Mouse (Mus musculus): ENCODE measurements at regions not wholly inside any gene's neighbourhood (a gene's known extent, or its start where the extent isn't known, plus 50 kb on each side); places are given as distances from the start of the nearest gene placed in this dataset. TPM values are rescaled to one million over a fixed set of nuclear protein-coding genes. Genes with fewer than 3 reads are reported as not detected.
"Not testable (repeated sequence)": the region's sequence is repeated elsewhere in the genome, so short reads cannot be mapped to it uniquely, and the experiment has no call there.

GRCm38 (mm10) chr9:104407011-104407410 lies 69.5 kb upstream of the Acpp start:
- H3K4me1 ChIP-seq (ENCODE audit: control insufficient read depth, insufficient read depth, low read length) = no peaks in the 10 kb centered on the region; the same call in 1 of the 2 replicates
- no peak overlapping the region for H3K27ac ChIP-seq (ENCODE audit: low read depth, low read length)
- H3K27me3 ChIP-seq (ENCODE audit: control insufficient read depth, insufficient read depth, low read length) = peaks cover 3% of the 10 kb centered on the region; the same call in 1 of the 2 replicates
- 63% methylated on average over 2 of the region's 2 CpGs for WGBS
- DNase-seq (ENCODE audit: low spot score, missing footprints) = no peak
- no peak overlapping the region for H3K4me2 ChIP-seq
- no peak for ATAC-seq (ENCODE audit: low FRiP score)
- H3K4me3 ChIP-seq (ENCODE audit: low read depth, low read length) = no peak overlapping the region
- H3K36me3 ChIP-seq (ENCODE audit: control insufficient read depth, insufficient read depth, low read length) = no peaks in the 10 kb centered on the region
- no peak overlapping the region for H3K9ac ChIP-seq (ENCODE audit: low read length)
- H3K9me3 ChIP-seq (ENCODE audit: control insufficient read depth, low read length) = no peaks in the 10 kb centered on the region

GRCm38 (mm10) chr9:104406491-104406890 lies 68.9 kb upstream of the Acpp start:
- 82% methylated on average over 7 of the region's 7 CpGs for WGBS
- DNase-seq (ENCODE audit: low spot score, missing footprints) = no peak
- Histone ChIP-seq H3K9ac (ENCODE audit: low read length) (no peak overlapping the region), H3K4me1 (ENCODE audit: control insufficient read depth, insufficient read depth, low read length) (no peaks in the 10 kb centered on the region; the same call in 1 of the 2 replicates), H3K36me3 (ENCODE audit: control insufficient read depth, insufficient read depth, low read length) (no peaks in the 10 kb centered on the region), H3K4me2 (no peak overlapping the region), H3K27ac (ENCODE audit: low read depth, low read length) (no peak overlapping the region), H3K4me3 (ENCODE audit: low read depth, low read length) (no peak overlapping the region), H3K9me3 (ENCODE audit: control insufficient read depth, low read length) (no peaks in the 10 kb centered on the region), H3K27me3 (ENCODE audit: control insufficient read depth, insufficient read depth, low read length) (peaks cover 3% of the 10 kb centered on the region; the same call in 1 of the 2 replicates)
- no peak for ATAC-seq (ENCODE audit: low FRiP score)

- Histone ChIP-seq H3K27ac (ENCODE audit: low read depth, low read length) (no peak overlapping the region), H3K4me2 (no peak overlapping the region), H3K4me3 (ENCODE audit: low read depth, low read length) (no peak overlapping the region), H3K36me3 (ENCODE audit: control insufficient read depth, insufficient read depth, low read length) (no peaks in the 10 kb centered on the region), H3K4me1 (ENCODE audit: control insufficient read depth, insufficient read depth, low read length) (no peaks in the 10 kb centered on the region), H3K9ac (ENCODE audit: low read length) (no peak overlapping the region), H3K9me3 (ENCODE audit: control insufficient read depth, low read length) (no peaks in the 10 kb centered on the region), H3K27me3 (ENCODE audit: control insufficient read depth, insufficient read depth, low read length) (no peaks in the 10 kb centered on the region)
- ATAC-seq (ENCODE audit: low FRiP score) = no peak
- WGBS = 63% methylated on average over 1 of the region's 1 CpGs
- DNase-seq (ENCODE audit: low spot score, missing footprints) = no peak
Measured at GRCm38 (mm10) chr9:104403863-104404262, 66.3 kb upstream of the Acpp start.

- H3K4me1 ChIP-seq (ENCODE audit: control insufficient read depth, insufficient read depth, low read length) = no peaks in the 10 kb centered on the region
- WGBS = 78% methylated on average over 4 of the region's 4 CpGs
- no peak overlapping the region for H3K4me2 ChIP-seq
- H3K4me3 ChIP-seq (ENCODE audit: low read depth, low read length) = no peak overlapping the region
- no peaks in the 10 kb centered on the region for H3K9me3 ChIP-seq (ENCODE audit: control insufficient read depth, low read length)
- H3K27ac ChIP-seq (ENCODE audit: low read depth, low read length) = no peak overlapping the region
- no peak for ATAC-seq (ENCODE audit: low FRiP score)
- no peaks in the 10 kb centered on the region for H3K27me3 ChIP-seq (ENCODE audit: control insufficient read depth, insufficient read depth, low read length)
- no peaks in the 10 kb centered on the region for H3K36me3 ChIP-seq (ENCODE audit: control insufficient read depth, insufficient read depth, low read length)
- peak; percentile 45 for DNase-seq (ENCODE audit: low spot score, missing footprints)
- no peak overlapping the region for H3K9ac ChIP-seq (ENCODE audit: low read length)
Measured at GRCm38 (mm10) chr9:104401673-104402072, 64.1 kb upstream of the Acpp start.

GRCm38 (mm10) chr9:104399927-104400326 lies 62.4 kb upstream of the Acpp start:
- 92% methylated on average over 1 of the region's 1 CpGs for WGBS

GRCm38 (mm10) chr9:104398484-104398883 lies 60.9 kb upstream of the Acpp start:
- not testable (repeated sequence) for H3K9ac ChIP-seq (ENCODE audit: low read length); H3K9me3 ChIP-seq (ENCODE audit: control insufficient read depth, low read length); H3K27me3 ChIP-seq (ENCODE audit: control insufficient read depth, insufficient read depth, low read length); H3K4me1 ChIP-seq (ENCODE audit: control insufficient read depth, insufficient read depth, low read length); H3K27ac ChIP-seq (ENCODE audit: low read depth, low read length); H3K4me2 ChIP-seq; H3K4me3 ChIP-seq (ENCODE audit: low read depth, low read length); H3K36me3 ChIP-seq (ENCODE audit: control insufficient read depth, insufficient read depth, low read length); DNase-seq (ENCODE audit: low spot score, missing footprints); ATAC-seq (ENCODE audit: low FRiP score)
- 84% methylated on average over 4 of the region's 4 CpGs for WGBS

More at GRCm38 (mm10) chr9:104399927-104400326, 62.4 kb upstream of the Acpp start:
- ATAC-seq (ENCODE audit: low FRiP score) (no peak), DNase-seq (ENCODE audit: low spot score, missing footprints) (peak; percentile 2)
- H3K9ac ChIP-seq (ENCODE audit: low read length) = no peak overlapping the region
- no peaks in the 10 kb centered on the region for H3K9me3 ChIP-seq (ENCODE audit: control insufficient read depth, low read length)
- no peak overlapping the region for H3K4me2 ChIP-seq
- H3K4me3 ChIP-seq (ENCODE audit: low read depth, low read length) = no peak overlapping the region
- no peaks in the 10 kb centered on the region for H3K36me3 ChIP-seq (ENCODE audit: control insufficient read depth, insufficient read depth, low read length)
- H3K27me3 ChIP-seq (ENCODE audit: control insufficient read depth, insufficient read depth, low read length) = no peaks in the 10 kb centered on the region
- no peaks in the 10 kb centered on the region for H3K4me1 ChIP-seq (ENCODE audit: control insufficient read depth, insufficient read depth, low read length)
- no peak overlapping the region for H3K27ac ChIP-seq (ENCODE audit: low read depth, low read length)

GRCm38 (mm10) chr9:104387805-104388204 lies 50.3 kb upstream of the Acpp start:
- no peaks in the 10 kb centered on the region for H3K9me3 ChIP-seq (ENCODE audit: control insufficient read depth, low read length)
- 89% methylated on average over 7 of the region's 7 CpGs for WGBS
- ATAC-seq (ENCODE audit: low FRiP score) (no peak), DNase-seq (ENCODE audit: low spot score, missing footprints) (no peak)
- H3K36me3 ChIP-seq (ENCODE audit: control insufficient read depth, insufficient read depth, low read length) = no peaks in the 10 kb centered on the region
- no peak overlapping the region for H3K4me3 ChIP-seq (ENCODE audit: low read depth, low read length)
- no peak overlapping the region for H3K4me2 ChIP-seq
- no peaks in the 10 kb centered on the region for H3K4me1 ChIP-seq (ENCODE audit: control insufficient read depth, insufficient read depth, low read length)
- no peak overlapping the region for H3K27ac ChIP-seq (ENCODE audit: low read depth, low read length)
- no peak overlapping the region for H3K9ac ChIP-seq (ENCODE audit: low read length)
- no peaks in the 10 kb centered on the region for H3K27me3 ChIP-seq (ENCODE audit: control insufficient read depth, insufficient read depth, low read length)

MicroRNAs encoded in the stretch of these regions (microRNA counts, 519-probe panel; counts per million panel counts)
- microRNA mmu-miR-2136 = not detected

Small RNA genes in the stretch of these regions (microRNA-seq; reads per million reads assigned to microRNA genes)
- not detected for gene Mir2136

Measured in midbrain, embryonic 11.5 days (tissue).